Mouse (Mus musculus): ENCODE measurements at regions not wholly inside any gene's neighbourhood (a gene's known extent, or its start where the extent isn't known, plus 50 kb on each side); places are given as distances from the start of the nearest gene placed in this dataset.
A peak's percentile ranks its signal among the peaks of the same experiment; 100 is the strongest.

- no peak for DNase-seq
Observed at GRCm38 (mm10) chr14:8946851-8947625, 281.0 kb upstream of the 4930452B06Rik start.

GRCm38 (mm10) chr14:8935121-8935520 lies 269.1 kb upstream of the 4930452B06Rik start:
- DNase-seq = peak; percentile 48

All from adrenal gland, postnatal 14 days (tissue).